Mouse (Mus musculus) cortical plate, adult 2 months (tissue): ENCODE results near the gene Sap30l.

Experiments
- CTCF ChIP-seq: fragments of 200-500 bp; IDR thresholded peaks from 2 replicates; pipeline ENCODE4 v1.5.1; 2011; ENCODE audit warnings: mild to moderate bottlenecking, control low read depth, low read length; ENCODE audit not compliant: insufficient read depth; ENCODE audit errors: extremely low read depth
- POLR2A ChIP-seq: fragments of 200-500 bp; IDR thresholded peaks from 2 replicates; pipeline ENCODE4 v1.6.1; 2011; ENCODE audit warnings: mild to moderate bottlenecking, low read length, control low read depth; ENCODE audit not compliant: insufficient read depth; ENCODE audit errors: extremely low read depth

GRCm38 (mm10) chr11:57758621-57759020 lies 42.8 kb upstream of the Sap30l start:
- TF ChIP-seq CTCF (no peak), POLR2A (no peak)
